Mouse (Mus musculus): ENCODE data around the gene Lrch4. TPM values are rescaled to one million over a fixed set of nuclear protein-coding genes. Genes with fewer than 3 reads are reported as not detected.

The Lrch4 gene
- polyA plus RNA-seq, 1 experiment = 25.5 TPM

DNA sequence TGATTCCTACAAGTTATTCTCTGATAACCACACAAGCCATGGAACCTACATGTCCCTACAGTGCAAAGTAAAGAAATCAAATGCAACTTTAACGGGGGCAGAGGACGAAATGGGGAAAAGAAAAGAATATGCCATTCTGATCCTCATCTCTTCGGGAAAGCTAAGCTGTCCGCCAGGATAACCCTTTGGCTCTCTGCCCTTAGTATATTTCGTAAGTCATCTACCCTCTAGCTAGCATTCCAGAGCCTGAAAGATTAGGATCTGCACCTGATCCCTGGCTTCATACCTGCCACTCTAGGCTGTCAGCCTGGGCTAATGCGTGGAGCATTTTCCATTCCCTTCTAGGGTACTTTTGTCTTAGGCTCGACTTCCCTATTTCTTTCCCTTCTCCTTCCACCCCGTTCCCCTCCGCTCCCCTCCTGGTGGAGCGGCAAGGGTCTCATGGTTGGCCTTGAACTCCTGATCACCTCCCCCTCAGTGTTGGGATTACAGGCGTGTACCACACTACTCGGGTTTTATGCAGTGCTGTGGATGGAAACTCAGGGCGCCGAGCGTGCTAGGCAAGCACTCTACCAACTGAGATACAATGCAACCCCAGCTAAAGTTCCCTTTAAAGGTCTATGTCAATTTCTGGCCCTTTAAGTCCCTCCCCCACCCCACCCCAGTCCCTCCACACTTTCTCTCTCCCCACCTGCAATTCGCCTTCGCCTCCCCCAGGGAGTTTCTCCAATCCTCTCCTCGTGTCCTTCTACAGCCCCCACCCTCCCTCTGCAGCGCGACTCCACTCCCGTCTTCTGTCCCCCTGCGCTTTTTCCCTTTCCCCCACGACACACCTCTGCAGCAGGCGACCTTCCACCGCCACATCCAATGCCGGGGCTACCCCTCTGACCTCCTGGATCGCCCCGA, 54.7 kb downstream of the Lrch4 start:
- no peak for DNase-seq (ENCODE audit: low read depth, low spot score)
- WGBS = 4% methylated on average over 28 of the region's 28 CpGs

DNA sequence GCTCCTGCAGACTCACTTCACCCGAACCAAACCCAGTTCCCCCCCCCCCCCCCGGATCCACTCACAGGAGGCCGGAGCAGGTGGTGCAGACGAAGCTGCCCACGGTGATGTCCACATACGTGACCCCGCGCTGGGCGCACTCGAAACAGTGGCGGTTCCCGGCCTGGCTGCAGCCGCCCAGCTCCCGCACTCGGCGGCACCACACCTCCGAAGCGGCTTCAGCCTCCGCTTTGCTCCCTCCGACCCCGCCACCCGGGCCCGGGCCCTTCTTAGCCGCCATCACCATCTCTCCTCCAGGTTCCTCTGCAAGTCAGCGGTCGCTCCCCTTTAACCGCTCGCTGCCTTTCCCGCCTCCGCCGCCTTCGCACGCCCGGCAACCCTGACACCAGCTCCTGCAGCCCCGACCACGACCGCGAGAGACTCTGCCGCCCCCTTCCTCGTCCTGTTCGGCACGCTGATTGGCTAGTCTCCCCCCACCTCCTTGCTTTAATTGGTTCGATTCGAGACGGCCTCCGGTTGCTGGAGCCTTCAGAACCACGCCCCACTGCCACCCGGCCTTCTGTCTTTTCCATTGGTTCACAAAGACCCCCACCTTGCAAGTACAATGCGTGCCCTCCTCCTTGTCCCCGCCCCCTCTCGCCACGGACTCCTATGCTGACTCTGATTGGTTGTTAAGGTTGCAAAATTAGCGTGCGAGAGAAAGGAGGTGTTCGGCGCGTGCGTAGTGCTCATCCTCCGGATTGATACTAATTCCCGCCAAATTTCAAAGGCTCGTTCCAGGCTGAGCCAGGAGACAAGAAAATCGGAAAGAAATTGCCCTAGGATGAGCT, 55.6 kb downstream of the Lrch4 start, which contains the start of gene Agfg2:
Gene Agfg2, minus strand, starts transcription at position 433 of the 830 bp plus-strand sequence.
- WGBS = under 1% methylated on average over 59 of the region's 62 CpGs
- DNase-seq (ENCODE audit: low read depth, low spot score) = peak; percentile 99

DNA sequence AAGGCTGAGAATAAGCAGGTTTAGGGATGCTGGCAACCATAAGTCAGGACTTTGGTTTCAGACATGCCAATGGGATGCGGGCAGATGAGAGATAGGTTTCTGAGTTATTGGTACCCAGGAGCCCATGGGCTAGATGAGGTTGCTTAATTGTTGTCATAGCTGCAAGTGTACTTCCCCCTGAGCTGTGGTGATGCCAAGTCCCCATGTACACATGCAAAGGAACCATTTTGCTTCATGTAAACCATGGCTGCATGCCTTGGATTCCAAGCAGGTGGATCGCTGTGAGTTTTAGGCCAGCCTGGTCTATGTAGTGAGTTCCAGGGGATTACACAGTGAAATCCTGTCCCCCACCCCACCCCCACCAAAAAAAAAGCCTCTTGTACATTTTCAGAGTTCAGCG, 56.7 kb downstream of the Lrch4 start:
- WGBS = 91% methylated on average over 3 of the region's 3 CpGs
- no peak for DNase-seq (ENCODE audit: low read depth, low spot score)

DNA sequence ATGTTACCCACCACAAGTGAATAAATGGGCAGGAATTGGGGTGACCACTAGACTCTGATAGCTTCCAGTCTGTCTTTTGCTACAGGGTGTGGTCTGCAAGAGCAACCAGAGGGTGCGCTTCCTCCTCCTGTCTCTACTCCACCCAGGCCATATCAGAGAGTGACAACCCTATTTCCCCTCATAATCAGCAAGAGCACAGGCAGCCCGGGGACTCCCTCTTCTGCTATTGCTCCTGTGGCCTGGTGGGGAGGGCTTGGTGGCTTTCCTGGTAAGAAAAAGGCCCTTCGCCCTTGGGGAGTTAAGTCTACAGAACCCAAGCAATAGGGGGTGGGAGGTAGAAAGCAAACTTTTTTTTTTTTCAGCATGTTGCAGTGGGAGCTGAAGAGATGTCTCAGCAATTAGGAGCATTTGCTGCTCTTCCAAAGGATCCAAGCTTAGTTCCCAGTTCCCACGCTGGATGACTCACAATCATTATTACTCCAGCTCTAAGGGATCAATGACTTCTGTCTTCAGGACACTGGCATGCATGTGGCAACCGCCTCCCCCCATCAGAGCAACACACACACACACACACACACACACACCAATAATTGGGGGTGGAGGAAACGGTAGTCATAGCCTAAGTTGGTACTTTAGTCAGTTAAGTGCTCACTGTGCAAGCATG, 57.3 kb downstream of the Lrch4 start:
- WGBS = 56% methylated on average over 6 of the region's 6 CpGs
- no peak for DNase-seq (ENCODE audit: low read depth, low spot score)

DNA sequence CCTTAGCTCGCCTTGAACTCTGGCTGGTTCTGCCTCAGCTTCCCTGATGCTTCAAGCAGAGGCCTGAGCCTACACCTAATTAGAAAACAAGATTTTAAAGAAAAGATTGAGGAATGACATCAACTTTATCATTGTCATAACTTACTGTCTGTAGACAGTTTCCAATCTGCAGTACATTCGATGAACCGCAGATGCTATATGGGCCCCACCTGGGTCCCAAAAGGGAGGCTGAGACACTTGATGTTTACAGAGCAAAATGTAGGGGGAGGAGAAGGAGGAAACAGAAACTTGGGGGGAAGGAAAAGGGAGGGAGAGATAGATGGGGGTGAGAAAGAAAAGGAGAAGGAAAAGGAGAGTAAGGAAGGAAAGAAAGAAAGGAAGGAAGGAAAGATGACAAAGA, 61.1 kb downstream of the Lrch4 start:
- DNase-seq (ENCODE audit: low read depth, low spot score) = no peak

DNA sequence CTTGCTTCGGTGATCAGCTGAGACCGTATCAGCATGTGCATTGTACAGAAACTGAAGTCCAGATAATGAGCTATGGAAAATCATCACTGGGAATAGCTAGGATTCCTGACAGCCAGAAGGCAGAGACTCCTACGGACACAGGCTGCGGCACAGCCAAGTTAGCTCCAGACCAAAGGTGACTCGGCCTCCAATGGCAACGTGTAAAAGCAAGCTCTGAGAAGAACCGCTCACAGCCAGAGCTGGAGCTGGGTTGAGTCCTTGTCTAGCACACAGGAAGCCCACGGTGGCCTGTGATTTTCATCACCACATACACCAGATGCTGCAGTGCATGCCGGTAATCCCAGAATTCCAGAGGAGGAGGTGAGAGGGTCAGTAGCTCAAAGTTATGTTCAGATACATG, 61.6 kb downstream of the Lrch4 start:
- 68% methylated on average over 9 of the region's 9 CpGs for WGBS
- DNase-seq (ENCODE audit: low read depth, low spot score) = no peak

More for the DNA sequence above, 61.1 kb downstream of the Lrch4 start:
- WGBS = 79% methylated on average over 3 of the region's 3 CpGs

Other genes with a start within 250 kb of the Lrch4 start
- 1.4 and 2.8 TPM in 2 replicates for gene Zan, start 152.1 kb upstream of the Lrch4 start, polyA plus RNA-seq (2012; rRNA removed)
- 46.9 and 57.9 TPM in 2 replicates for gene Pop7, start 126.6 kb upstream of the Lrch4 start, polyA plus RNA-seq (2012; rRNA removed)
- gene Gigyf1, start 110.6 kb upstream of the Lrch4 start, polyA plus RNA-seq (2012; rRNA removed) = 9.6 and 13.9 TPM in 2 replicates
- gene Epo, start 95.9 kb upstream of the Lrch4 start, polyA plus RNA-seq (2012; rRNA removed) = not detected in 2 replicates
- gene Gnb2, start 95.6 kb upstream of the Lrch4 start, polyA plus RNA-seq (2012; rRNA removed) = 967 and 1,025 TPM in 2 replicates
- gene Actl6b, start 75.6 kb upstream of the Lrch4 start, polyA plus RNA-seq (2012; rRNA removed) = 0.46 and 0.77 TPM in 2 replicates
- gene Tfr2, start 59.3 kb upstream of the Lrch4 start, polyA plus RNA-seq (2012; rRNA removed) = 0.17 and 0.21 TPM in 2 replicates
- 69.4 and 80.2 TPM in 2 replicates for gene Mospd3, start 28.1 kb upstream of the Lrch4 start, polyA plus RNA-seq (2012; rRNA removed)
- 41.4 and 42.7 TPM in 2 replicates for gene Pcolce, start 15.3 kb upstream of the Lrch4 start, polyA plus RNA-seq (2012; rRNA removed)
- 0.25 and 0.37 TPM in 2 replicates for gene Fbxo24, start 119 bp upstream of the Lrch4 start, polyA plus RNA-seq (2012; rRNA removed)
- gene Gm20605, start 54 bp downstream of the Lrch4 start, polyA plus RNA-seq (2012; rRNA removed) = 16.2 and 24.0 TPM in 2 replicates
- gene Sap25, start 12.2 kb downstream of the Lrch4 start, polyA plus RNA-seq (2012; rRNA removed) = 67.0 and 85.5 TPM in 2 replicates
- gene Irs3, start 16.6 kb downstream of the Lrch4 start, polyA plus RNA-seq (2012; rRNA removed) = 0.71 and 0.90 TPM in 2 replicates
- gene Agfg2, start 55.6 kb downstream of the Lrch4 start, polyA plus RNA-seq (2012; rRNA removed) = 11.9 and 14.8 TPM in 2 replicates
- 5.0 and 8.0 TPM in 2 replicates for gene Nyap1, start 112.5 kb downstream of the Lrch4 start, polyA plus RNA-seq (2012; rRNA removed)
- gene Tsc22d4, start 116.6 kb downstream of the Lrch4 start, polyA plus RNA-seq (2012; rRNA removed) = 121 and 125 TPM in 2 replicates
- 31.2 and 34.9 TPM in 2 replicates for gene Ppp1r35, start 149.7 kb downstream of the Lrch4 start, polyA plus RNA-seq (2012; rRNA removed)
- gene Mepce, start 158.5 kb downstream of the Lrch4 start, polyA plus RNA-seq (2012; rRNA removed) = 33.7 and 40.1 TPM in 2 replicates
- 0.48 and 0.84 TPM in 2 replicates for gene Zcwpw1, start 158.7 kb downstream of the Lrch4 start, polyA plus RNA-seq (2012; rRNA removed)
- 9.9 and 12.5 TPM in 2 replicates for gene Pilra, start 207.2 kb downstream of the Lrch4 start, polyA plus RNA-seq (2012; rRNA removed)
- 6.6 and 8.9 TPM in 2 replicates for gene Pilrb1, start 229.0 kb downstream of the Lrch4 start, polyA plus RNA-seq (2012; rRNA removed)
- gene Pilrb2, start 242.7 kb downstream of the Lrch4 start, polyA plus RNA-seq (2012; rRNA removed) = 7.5 and 11.9 TPM in 2 replicates